Mouse (Mus musculus) stomach, embryonic 16.5 days (tissue): Measurements from ENCODE around the gene Pnpla8. TPM values are rescaled to one million over a fixed set of nuclear protein-coding genes. Genes with fewer than 3 reads are reported as not detected.
"Not testable (repeated sequence)": the region's sequence is repeated elsewhere in the genome, so short reads cannot be mapped to it uniquely, and the experiment has no call there.

Experiments used
- ATAC-seq: fragments of 200-750 bp; cut with Nextera tagmentation; 2 replicates; pipeline ENCODE4 v1.8.0; 2017; ENCODE audit warnings: moderate number of reproducible peaks, moderate TSS enrichment; ENCODE audit not compliant: insufficient read depth, low FRiP score
- H3K27ac ChIP-seq: fragments of 300-500 bp; sonication (generic); 2 replicates; pipeline ENCODE4 v1.5.1; 2014; ENCODE audit warnings: low read length
- H3K27me3 ChIP-seq: fragments of 300-500 bp; sonication (generic); 2 replicates; pipeline ENCODE4 v1.6.1; 2014; ENCODE audit warnings: low read length, control low read depth, mixed read lengths; ENCODE audit not compliant: control insufficient read depth, insufficient read depth
- H3K36me3 ChIP-seq: fragments of 300-500 bp; sonication (generic); 2 replicates; pipeline ENCODE4 v1.6.1; 2014; ENCODE audit warnings: low read length; ENCODE audit not compliant: control insufficient read depth, insufficient read depth
- H3K4me1 ChIP-seq: fragments of 300-500 bp; sonication (generic); 2 replicates; pipeline ENCODE4 v1.6.1; 2014; ENCODE audit warnings: low read length, control low read depth, mixed read lengths; ENCODE audit not compliant: control insufficient read depth, insufficient read depth
- H3K4me2 ChIP-seq: fragments of 300-500 bp; sonication (generic); 2 replicates; pipeline ENCODE4 v1.6.1; 2014; ENCODE audit warnings: low read depth, low read length, mixed read lengths
- H3K4me3 ChIP-seq: fragments of 300-500 bp; sonication (generic); replicated peaks from 2 replicates; pipeline ENCODE4 v1.5.1; 2014; ENCODE audit warnings: mild to moderate bottlenecking, low read length
- H3K9ac ChIP-seq: fragments of 300-500 bp; sonication (generic); 2 replicates; pipeline ENCODE4 v1.6.1; 2014; ENCODE audit warnings: low read length
- H3K9me3 ChIP-seq: fragments of 300-500 bp; sonication (generic); replicated peaks from 2 replicates; pipeline ENCODE4 v1.6.1; 2016; ENCODE audit warnings: low read length, control low read depth; ENCODE audit not compliant: control insufficient read depth
- WGBS: fragments of 180-500 bp; shearing (Covaris S2); extraction: QIAGEN DNeasy Blood & Tissue Kit; methylation state at CpG from one replicate; pipeline ENCODE4 v1.1.7; 2014; 5-methylcytosine and 5-hydroxymethylcytosine counted together
- polyA plus RNA-seq: library from polyadenylated mRNA; unstranded; fragments of >200 nt; fragmentation: Nextera tagmentation; extraction: Ambion mirVana; gene quantifications from 2 replicates; pipeline ENCODE4 v1.2.1, GENCODE M21; 2015

The Pnpla8 gene
- polyA plus RNA-seq, 1 experiment from 2014 or later = 59.2 TPM

DNA sequence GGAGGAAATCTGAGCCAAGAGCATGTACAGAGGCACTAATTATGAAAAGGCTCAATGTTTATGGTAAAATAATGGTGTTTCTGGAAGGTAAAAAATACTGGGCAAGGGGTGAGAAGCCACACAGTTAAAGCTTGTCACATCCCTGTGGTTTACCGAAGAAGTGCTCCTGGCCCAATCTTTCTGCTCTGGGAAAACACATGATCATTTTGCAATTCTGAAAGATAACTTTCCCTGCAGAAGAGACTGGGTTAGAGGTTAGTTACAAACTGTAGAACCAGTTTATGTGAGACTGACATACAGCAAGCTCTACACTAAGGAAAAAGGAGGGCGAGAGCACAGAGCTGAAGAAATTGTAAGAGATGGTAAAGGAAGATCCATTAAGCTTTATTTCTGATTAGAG is 46.0 kb downstream of the Pnpla8 start:
- H3K9me3 ChIP-seq = no peaks in the 10 kb centered on the region
- ATAC-seq = no peak
- no peak overlapping the region for H3K9ac ChIP-seq
- 0 out of 2 replicates have a peak, but pooled peaks cover 7% of the 10 kb centered on the region for H3K4me1 ChIP-seq
- no peak overlapping the region for H3K4me3 ChIP-seq
- H3K4me2 ChIP-seq = no peak overlapping the region
- 85% methylated on average over 2 of the region's 2 CpGs for WGBS
- H3K36me3 ChIP-seq = no peaks in the 10 kb centered on the region
- no peak overlapping the region for H3K27ac ChIP-seq
- no peaks in the 10 kb centered on the region for H3K27me3 ChIP-seq

DNA sequence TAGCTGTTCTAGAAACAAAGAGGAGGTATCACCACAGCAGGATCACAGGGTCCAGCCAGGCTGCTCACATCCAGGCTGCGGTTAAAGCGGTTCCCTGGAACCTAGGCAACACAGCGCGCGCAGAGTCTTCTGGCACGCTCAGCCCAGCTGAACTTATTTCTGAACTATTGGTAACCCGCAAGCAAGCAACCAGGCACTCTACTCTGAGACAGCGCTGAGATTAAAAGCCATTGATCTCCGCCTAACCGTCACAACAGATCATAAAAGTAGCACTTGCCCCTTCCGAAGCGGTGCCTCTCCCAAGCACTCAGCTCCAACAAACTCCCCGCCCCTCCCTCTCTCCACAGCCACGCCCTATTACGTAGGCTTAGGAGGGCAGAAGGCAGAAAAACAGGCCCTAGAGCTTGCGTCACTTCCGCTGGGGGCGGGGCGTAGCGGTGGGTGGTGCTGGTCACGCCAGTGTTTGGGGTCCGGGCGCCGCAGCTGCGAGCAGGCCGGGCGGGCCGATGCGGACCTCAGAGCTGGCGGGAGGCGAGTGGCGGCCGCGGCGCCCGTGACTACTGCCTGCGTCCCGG is 47.6 kb downstream of the Pnpla8 start:
- ATAC-seq = peak; percentile 100
- under 1% methylated on average over 36 of the region's 38 CpGs for WGBS
- Histone ChIP-seq H3K36me3 (no peaks in the 10 kb centered on the region), H3K4me1 (0 out of 2 replicates have a peak, but pooled peaks cover 7% of the 10 kb centered on the region), H3K9ac (peak overlapping the region; percentile 93), H3K27me3 (no peaks in the 10 kb centered on the region), H3K4me2 (peak overlapping the region; percentile 73), H3K27ac (peak overlapping the region; percentile 97), H3K4me3 (peak overlapping the region; percentile 89), H3K9me3 (no peaks in the 10 kb centered on the region)

DNA sequence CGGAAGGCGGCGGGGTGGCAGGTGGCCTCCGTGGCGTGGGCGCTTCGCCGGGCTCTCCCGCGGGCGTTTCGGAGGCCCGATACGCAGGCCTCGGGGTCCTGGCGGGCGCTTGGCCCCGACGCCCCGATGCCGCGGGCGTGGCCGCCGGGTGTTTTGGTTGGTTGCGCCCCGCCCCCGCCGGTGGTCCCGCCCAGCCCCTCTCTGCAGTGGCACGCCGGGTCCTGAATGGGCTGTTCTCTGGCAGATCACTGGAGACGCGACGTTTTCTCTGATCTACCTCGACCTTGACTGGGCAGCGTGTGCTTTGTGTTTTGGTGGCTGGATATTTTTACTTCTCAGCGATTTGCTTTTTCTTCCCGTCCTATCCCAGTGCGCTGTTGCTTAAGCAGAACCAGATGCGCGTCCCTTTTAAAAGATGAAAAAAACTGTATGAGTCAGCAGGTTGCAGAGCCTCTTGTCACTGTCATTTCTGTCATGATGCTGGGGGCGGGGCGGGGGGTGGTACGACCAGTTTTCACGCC is 48.2 kb downstream of the Pnpla8 start:
- Histone ChIP-seq H3K36me3 (no peaks in the 10 kb centered on the region), H3K27me3 (no peaks in the 10 kb centered on the region), H3K9ac (peak overlapping the region; percentile 93), H3K27ac (peak overlapping the region; percentile 97), H3K4me2 (peak overlapping the region; percentile 73), H3K9me3 (no peaks in the 10 kb centered on the region), H3K4me3 (peak overlapping the region; percentile 89), H3K4me1 (0 out of 2 replicates have a peak, but pooled peaks cover 7% of the 10 kb centered on the region)
- peak; percentile 89 for ATAC-seq
- under 1% methylated on average over 41 of the region's 46 CpGs for WGBS

- ATAC-seq = no peak
- H3K27ac ChIP-seq = no peak overlapping the region
- no peak overlapping the region for H3K4me3 ChIP-seq
- no peak overlapping the region for H3K4me2 ChIP-seq
- no peaks in the 10 kb centered on the region for H3K27me3 ChIP-seq
- H3K4me1 ChIP-seq = 0 out of 2 replicates have a peak, but pooled peaks cover 3% of the 10 kb centered on the region
- H3K9ac ChIP-seq = no peak overlapping the region
- H3K36me3 ChIP-seq = no peaks in the 10 kb centered on the region
- no peaks in the 10 kb centered on the region for H3K9me3 ChIP-seq
- WGBS = 88% methylated on average over 6 of the region's 6 CpGs
These were observed 53.1 kb downstream of the Pnpla8 start for GRCm38 (mm10) chr12:44274125-44274835.

DNA sequence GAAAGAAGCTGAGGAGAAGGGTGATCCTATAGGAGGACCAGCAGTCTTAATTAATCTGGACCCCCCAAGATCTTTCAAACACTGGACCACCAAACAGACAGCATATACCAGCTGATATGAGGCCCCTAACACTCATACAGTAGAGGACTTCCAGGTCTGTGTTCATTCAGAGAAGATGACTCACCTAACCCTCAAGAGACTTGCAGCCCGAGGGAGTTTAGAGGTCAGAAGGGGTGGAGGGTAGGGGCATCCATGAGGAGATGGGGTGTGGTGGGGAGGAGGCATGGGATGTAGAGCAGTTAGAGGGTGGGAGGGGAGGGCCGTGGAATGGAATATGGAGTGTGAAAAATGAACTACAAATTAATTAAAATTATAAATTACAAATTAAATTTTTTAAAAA is 59.0 kb downstream of the Pnpla8 start:
- not testable (repeated sequence) for H3K9me3 ChIP-seq, H3K27ac ChIP-seq, H3K36me3 ChIP-seq, H3K27me3 ChIP-seq, ATAC-seq, H3K4me1 ChIP-seq, H3K9ac ChIP-seq, H3K4me2 ChIP-seq, H3K4me3 ChIP-seq
- WGBS = 58% methylated on average over 2 of the region's 2 CpGs

DNA sequence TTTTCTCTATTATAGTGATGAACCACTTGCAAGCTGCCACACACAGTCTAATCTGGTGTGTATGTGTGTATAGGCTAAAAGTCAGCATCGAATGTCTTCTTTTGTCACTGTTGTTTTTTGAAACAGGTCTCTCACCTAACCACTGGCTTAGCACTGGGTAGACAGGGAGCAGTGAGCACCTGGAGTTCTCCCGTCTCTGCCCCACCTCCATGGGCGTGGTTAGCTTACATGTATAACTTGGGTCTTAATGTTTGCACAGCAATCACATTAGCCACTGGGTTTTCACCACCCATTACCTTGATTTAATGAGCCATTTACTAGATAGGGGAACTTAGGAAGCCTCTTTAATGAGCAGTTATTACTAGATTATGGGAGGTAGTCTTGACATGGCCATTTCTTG is 60.4 kb downstream of the Pnpla8 start:
- H3K9me3 ChIP-seq = no peaks in the 10 kb centered on the region
- no peak overlapping the region for H3K9ac ChIP-seq
- WGBS = 61% methylated on average over 3 of the region's 3 CpGs
- H3K36me3 ChIP-seq = no peaks in the 10 kb centered on the region
- no peak overlapping the region for H3K4me2 ChIP-seq
- H3K27ac ChIP-seq = no peak overlapping the region
- H3K4me3 ChIP-seq = no peak overlapping the region
- peak; percentile 64; the same call in 1 of the 2 replicates for ATAC-seq
- H3K27me3 ChIP-seq = no peaks in the 10 kb centered on the region
- no peaks in the 10 kb centered on the region for H3K4me1 ChIP-seq

- Histone ChIP-seq H3K27ac (no peak overlapping the region), H3K9ac (no peak overlapping the region), H3K27me3 (no peaks in the 10 kb centered on the region), H3K4me1 (no peaks in the 10 kb centered on the region), H3K36me3 (no peaks in the 10 kb centered on the region), H3K4me2 (no peak overlapping the region), H3K4me3 (no peak overlapping the region), H3K9me3 (no peaks in the 10 kb centered on the region)
- 54% methylated on average over 9 of the region's 9 CpGs for WGBS
- ATAC-seq = no peak
These were observed 62.2 kb downstream of the Pnpla8 start for GRCm38 (mm10) chr12:44283378-44283777.

GRCm38 (mm10) chr12:44286992-44287391 is 65.8 kb downstream of the Pnpla8 start:
- Histone ChIP-seq H3K36me3 (no peaks in the 10 kb centered on the region), H3K4me1 (no peaks in the 10 kb centered on the region), H3K9me3 (no peaks in the 10 kb centered on the region), H3K4me3 (no peak overlapping the region), H3K27me3 (no peaks in the 10 kb centered on the region), H3K9ac (no peak overlapping the region), H3K4me2 (no peak overlapping the region), H3K27ac (no peak overlapping the region)
- no peak for ATAC-seq
- 91% methylated on average over 8 of the region's 8 CpGs for WGBS

GRCm38 (mm10) chr12:44292281-44292680 is 71.1 kb downstream of the Pnpla8 start:
- Histone ChIP-seq H3K4me1 (no peaks in the 10 kb centered on the region), H3K36me3 (peaks cover 4% of the 10 kb centered on the region; the same call in 1 of the 2 replicates), H3K4me2 (no peak overlapping the region), H3K4me3 (no peak overlapping the region), H3K27ac (no peak overlapping the region), H3K9ac (no peak overlapping the region), H3K9me3 (no peaks in the 10 kb centered on the region), H3K27me3 (no peaks in the 10 kb centered on the region)
- ATAC-seq = no peak
